Mouse (Mus musculus): ENCODE data around the gene B3gnt9. TPM values are rescaled to one million over a fixed set of nuclear protein-coding genes. Genes with fewer than 3 reads are reported as not detected.

Gene B3gnt9
- total and polyA plus RNA-seq, 3 experiments = 0.57 to 4.1 (median 0.66) TPM

DNA sequence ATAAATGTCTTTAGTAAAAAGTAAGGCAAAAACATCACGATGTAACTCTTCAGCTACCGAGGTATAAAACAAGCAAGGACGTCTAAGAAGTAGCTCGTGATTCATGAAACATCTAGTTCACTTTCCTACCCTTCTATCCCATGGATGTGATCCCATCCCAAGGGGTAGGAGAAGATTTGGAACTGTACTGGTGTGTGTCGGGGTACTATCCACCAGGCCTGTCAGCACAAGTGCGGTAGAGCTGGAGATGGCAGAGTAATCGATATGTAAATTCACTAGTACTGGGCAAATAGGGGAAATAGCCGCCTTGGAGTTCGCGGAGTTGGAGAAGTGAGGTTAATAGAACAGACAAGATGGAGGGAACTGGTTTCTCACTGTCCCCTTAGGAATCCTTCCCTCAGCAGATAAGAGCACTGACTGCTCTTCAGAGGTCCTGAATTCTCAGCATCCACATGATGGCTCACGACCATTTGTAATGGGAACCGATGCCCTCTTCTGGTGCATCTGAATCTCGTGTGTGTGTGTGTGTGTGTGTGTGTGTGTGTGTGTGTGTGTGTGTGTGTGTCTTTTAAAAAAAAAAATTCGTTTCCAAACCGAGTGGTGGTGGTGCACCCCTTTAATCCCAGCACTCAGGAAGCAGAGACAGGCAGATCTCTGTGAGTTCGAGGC, 8.4 kb upstream of the B3gnt9 start:
- Histone ChIP-seq H3K4me2 (ENCODE audit: insufficient read depth, low read depth, poor library complexity, severe bottlenecking) (peak overlapping the region; percentile 85), H3K4me3 (replicated peaks in 1 of 3; ENCODE audit: low read depth in 2 of 3, low read length in 2 of 3, poor library complexity in 1 of 3) (peak overlapping the region in 2 of 3 experiments; percentile 83 to 86), H3K27ac (ENCODE audit: insufficient read depth, low read depth) (no peak overlapping the region), H3K27me3 (replicated peaks) (no peaks in the 10 kb centered on the region), H3K9me3 (replicated peaks; ENCODE audit: low read length) (peaks cover 11% of the 10 kb centered on the region), H3K36me3 (replicated peaks in 1 of 2; ENCODE audit: control insufficient read depth in 1 of 2, insufficient read depth in 1 of 2, low read length in 1 of 2) (peaks cover 29 to 36% of the 10 kb centered on the region in 2 experiments), H3K9ac (ENCODE audit: insufficient read depth, low read depth) (0 out of 2 replicates have a peak overlapping the region, but pooled peaks have one; percentile 54), H3K4me1 (ENCODE audit: control insufficient read depth in 1 of 2, insufficient read depth in 2 of 2) (peaks cover 9 to 54% of the 10 kb centered on the region in 2 experiments; a peak in 3 of 4 replicates), H3K79me2 (replicated peaks; ENCODE audit: control insufficient read depth, extremely low read depth, insufficient read depth, poor library complexity, severe bottlenecking) (no peaks in the 10 kb centered on the region)
- in situ Hi-C loops (cut with MboI; ENCODE audit: low pct_ligation_motif_present, low pct_unique_long_range_greater_than_20kb, low sequenced_read_pairs) (no loop called here), dilution Hi-C loops (cut with MboI; ENCODE audit: extremely low pct_ligation_motif_present, extremely low pct_unique_long_range_greater_than_20kb, low sequenced_read_pairs) (no loop called here)
- TF ChIP-seq CTCF (conservative IDR thresholded peaks at IDR 0.05 in 1 of 2, IDR thresholded peaks at IDR 0.05 in 1 of 2; ENCODE audit: low read depth in 2 of 2, low read length in 2 of 2) = peak in 1 of 2 experiments; percentile 25; a peak in 1 of 4 replicates
- TF ChIP-seq MAX (IDR thresholded peaks at IDR 0.05; ENCODE audit: low read length) = no peak
- no peak for TF ChIP-seq ZC3H11A (IDR thresholded peaks at IDR 0.05; ENCODE audit: low read depth, low read length)
- TF ChIP-seq ZNF384 (IDR thresholded peaks at IDR 0.05; ENCODE audit: low read depth, low read length) = peak; percentile 47
- no peak for TF ChIP-seq SIN3A (IDR thresholded peaks at IDR 0.05; ENCODE audit: low read length)
- DNase-seq (ENCODE audit: extremely low read depth) = no peak

DNA sequence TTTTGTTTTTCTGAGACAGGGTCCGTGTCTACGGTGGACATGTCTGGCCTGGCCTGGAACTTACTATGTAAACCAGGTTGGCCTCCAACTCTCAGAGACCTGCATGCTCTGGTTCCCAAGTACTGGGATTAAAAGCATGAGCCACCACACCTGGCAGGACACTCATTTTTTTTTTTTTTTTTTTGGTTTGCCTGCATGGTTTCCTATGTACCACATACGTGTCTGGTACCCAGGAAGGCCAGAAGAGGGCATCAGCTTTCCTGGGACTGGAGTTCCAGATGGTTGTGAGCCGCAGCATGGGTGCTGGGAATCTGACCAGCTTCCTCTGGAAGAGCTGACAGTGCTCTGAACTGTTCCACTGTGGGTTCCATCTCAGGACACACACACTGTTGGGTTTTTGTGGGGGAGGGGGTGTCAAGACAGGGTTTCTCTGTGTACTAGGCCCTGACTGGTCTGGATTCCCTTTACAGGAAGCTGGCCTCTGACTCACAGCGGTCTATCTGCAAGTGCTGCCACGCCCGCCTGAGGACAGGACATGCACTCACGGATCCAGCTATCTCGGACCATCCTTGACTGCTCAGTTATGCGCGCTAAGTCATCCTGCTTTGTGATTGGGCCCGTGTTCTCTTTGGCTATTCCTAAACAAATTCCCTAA, 6.5 kb upstream of the B3gnt9 start:
- peaks cover 15 to 35% of the 10 kb centered on the region in 2 experiments for H3K36me3 ChIP-seq (replicated peaks in 1 of 2; ENCODE audit: control insufficient read depth in 1 of 2, insufficient read depth in 1 of 2, low read length in 1 of 2)
- peaks cover 7% of the 10 kb centered on the region for H3K9me3 ChIP-seq (replicated peaks; ENCODE audit: low read length)
- no peaks in the 10 kb centered on the region for H3K27me3 ChIP-seq (replicated peaks)
- no peak overlapping the region for H3K9ac ChIP-seq (ENCODE audit: insufficient read depth, low read depth)
- no peak overlapping the region for H3K4me3 ChIP-seq (replicated peaks in 1 of 3; ENCODE audit: low read depth in 2 of 3, low read length in 2 of 3, poor library complexity in 1 of 3)
- TF ChIP-seq TCF12 (IDR thresholded peaks at IDR 0.05; ENCODE audit: low read depth, low read length) (no peak), ELF1 (IDR thresholded peaks at IDR 0.05; ENCODE audit: low read depth, low read length) (no peak), ZMIZ1 (IDR thresholded peaks at IDR 0.05; ENCODE audit: low read depth, low read length) (no peak), POLR2A (IDR thresholded peaks at IDR 0.05; ENCODE audit: low read depth, low read length) (no peak)
- dilution Hi-C loops (cut with MboI; ENCODE audit: extremely low pct_ligation_motif_present, extremely low pct_unique_long_range_greater_than_20kb, low sequenced_read_pairs) (no loop called here), in situ Hi-C loops (cut with MboI; ENCODE audit: low pct_ligation_motif_present, low pct_unique_long_range_greater_than_20kb, low sequenced_read_pairs) (no loop called here)
- H3K4me1 ChIP-seq (ENCODE audit: control insufficient read depth in 1 of 2, insufficient read depth in 2 of 2) = peaks cover 9 to 42% of the 10 kb centered on the region in 2 experiments; a peak in 3 of 4 replicates
- DNase-seq (ENCODE audit: extremely low read depth) = no peak
- H3K4me2 ChIP-seq (ENCODE audit: insufficient read depth, low read depth, poor library complexity, severe bottlenecking) = no peak overlapping the region
- H3K27ac ChIP-seq (ENCODE audit: insufficient read depth, low read depth) = no peak overlapping the region
- H3K79me2 ChIP-seq (replicated peaks; ENCODE audit: control insufficient read depth, extremely low read depth, insufficient read depth, poor library complexity, severe bottlenecking) = no peaks in the 10 kb centered on the region

GRCm38 (mm10) chr8:105260371-105261099, 5.6 kb upstream of the B3gnt9 start:
- in situ Hi-C loops (cut with MboI; ENCODE audit: low pct_ligation_motif_present, low pct_unique_long_range_greater_than_20kb, low sequenced_read_pairs) (no loop called here), dilution Hi-C loops (cut with MboI; ENCODE audit: extremely low pct_ligation_motif_present, extremely low pct_unique_long_range_greater_than_20kb, low sequenced_read_pairs) (no loop called here)
- Histone ChIP-seq H3K4me1 (ENCODE audit: control insufficient read depth in 1 of 2, insufficient read depth in 2 of 2) (peaks cover 9 to 38% of the 10 kb centered on the region in 2 experiments; a peak in 3 of 4 replicates), H3K27me3 (replicated peaks) (no peaks in the 10 kb centered on the region), H3K36me3 (replicated peaks in 1 of 2; ENCODE audit: control insufficient read depth in 1 of 2, insufficient read depth in 1 of 2, low read length in 1 of 2) (peaks cover 15 to 42% of the 10 kb centered on the region in 2 experiments), H3K79me2 (replicated peaks; ENCODE audit: control insufficient read depth, extremely low read depth, insufficient read depth, poor library complexity, severe bottlenecking) (no peaks in the 10 kb centered on the region), H3K4me3 (replicated peaks in 1 of 3; ENCODE audit: low read depth in 2 of 3, low read length in 2 of 3, poor library complexity in 1 of 3) (no peak overlapping the region), H3K4me2 (ENCODE audit: insufficient read depth, low read depth, poor library complexity, severe bottlenecking) (no peak overlapping the region), H3K9me3 (replicated peaks; ENCODE audit: low read length) (peaks cover 4% of the 10 kb centered on the region), H3K9ac (ENCODE audit: insufficient read depth, low read depth) (no peak overlapping the region), H3K27ac (ENCODE audit: insufficient read depth, low read depth) (no peak overlapping the region)
- DNase-seq (ENCODE audit: extremely low read depth) = no peak
- TF ChIP-seq JUND (conservative IDR thresholded peaks at IDR 0.05; ENCODE audit: low read depth, low read length) (no peak), POLR2AphosphoS2 (IDR thresholded peaks at IDR 0.05; ENCODE audit: low read depth, low read length) (no peak), USF2 (conservative IDR thresholded peaks at IDR 0.05; ENCODE audit: low read depth, low read length) (no peak), MEF2A (IDR thresholded peaks at IDR 0.05; ENCODE audit: borderline replicate concordance, low read depth, low read length) (no peak), TBP (conservative IDR thresholded peaks at IDR 0.05; ENCODE audit: low read depth, low read length) (no peak), ELF1 (IDR thresholded peaks at IDR 0.05; ENCODE audit: low read depth, low read length) (no peak), MXI1 (IDR thresholded peaks at IDR 0.05; ENCODE audit: low read depth, low read length) (no peak), IRF4 (IDR thresholded peaks at IDR 0.05; ENCODE audit: low read depth, low read length) (no peak), GABPA (IDR thresholded peaks at IDR 0.05; ENCODE audit: insufficient replicate concordance, low read depth, low read length) (no peak), RAD21 (IDR thresholded peaks at IDR 0.05; ENCODE audit: low read depth, low read length) (no peak), MAZ (IDR thresholded peaks at IDR 0.05; ENCODE audit: low read depth, low read length) (no peak), MAFK (IDR thresholded peaks at IDR 0.05; ENCODE audit: insufficient replicate concordance, low read length) (no peak), CHD1 (IDR thresholded peaks at IDR 0.05; ENCODE audit: low read depth, low read length) (no peak), E2F4 (IDR thresholded peaks at IDR 0.05; ENCODE audit: insufficient replicate concordance, low read depth, low read length) (no peak), MYC (IDR thresholded peaks at IDR 0.05; ENCODE audit: low read depth, low read length) (no peak)
